Mouse (Mus musculus) liver, embryonic 12.5 days (tissue): Measurements from ENCODE around the gene C1s2. TPM values are rescaled to one million over a fixed set of nuclear protein-coding genes. Genes with fewer than 3 reads are reported as not detected.
"Not testable (repeated sequence)": the region's sequence is repeated elsewhere in the genome, so short reads cannot be mapped to it uniquely, and the experiment has no call there.

Experiments
- ATAC-seq: fragments of 200-750 bp; cut with Nextera tagmentation; 2 replicates; pipeline ENCODE4 v1.8.0; 2017; ENCODE audit warnings: moderate number of reproducible peaks, mild to moderate bottlenecking, moderate library complexity
- H3K27ac ChIP-seq: fragments of 300-500 bp; sonication (generic); 2 replicates; pipeline ENCODE4 v1.5.1; 2016; ENCODE audit warnings: mild to moderate bottlenecking
- H3K27me3 ChIP-seq: fragments of 300-500 bp; sonication (generic); replicated peaks from 2 replicates; pipeline ENCODE4 v1.6.1; 2016; ENCODE audit warnings: mild to moderate bottlenecking, moderate library complexity
- H3K36me3 ChIP-seq: fragments of 300-500 bp; sonication (generic); 2 replicates; pipeline ENCODE4 v1.6.1; 2016; ENCODE audit warnings: mild to moderate bottlenecking, moderate library complexity
- H3K4me1 ChIP-seq: fragments of 300-500 bp; sonication (generic); 2 replicates; pipeline ENCODE4 v1.6.1; 2016
- H3K4me2 ChIP-seq: fragments of 300-500 bp; sonication (generic); 2 replicates; pipeline ENCODE4 v1.6.1; 2016; ENCODE audit warnings: mild to moderate bottlenecking, moderate library complexity
- H3K4me3 ChIP-seq: fragments of 300-500 bp; sonication (generic); 2 replicates; pipeline ENCODE4 v1.5.1; 2016; ENCODE audit warnings: mild to moderate bottlenecking, moderate library complexity
- H3K9ac ChIP-seq: fragments of 300-500 bp; sonication (generic); 2 replicates; pipeline ENCODE4 v1.6.1; 2016; ENCODE audit warnings: mild to moderate bottlenecking, moderate library complexity
- H3K9me3 ChIP-seq: fragments of 300-500 bp; sonication (generic); replicated peaks from 2 replicates; pipeline ENCODE4 v1.6.1; 2016; ENCODE audit warnings: mild to moderate bottlenecking, moderate library complexity
- WGBS: fragments of 180-500 bp; shearing (Covaris S2); methylation state at CpG from one replicate; pipeline ENCODE4 v1.1.7; 2016; ENCODE audit not compliant: insufficient replicate concordance; 5-methylcytosine and 5-hydroxymethylcytosine counted together
- polyA plus RNA-seq: library from polyadenylated mRNA; unstranded; fragments of >200 nt; fragmentation: Nextera tagmentation; extraction: Ambion mirVana; gene quantifications from 2 replicates; pipeline ENCODE4 v1.2.1, GENCODE M21; 2016

Gene C1s2
- polyA plus RNA-seq, result not detected in 2 replicates

DNA sequence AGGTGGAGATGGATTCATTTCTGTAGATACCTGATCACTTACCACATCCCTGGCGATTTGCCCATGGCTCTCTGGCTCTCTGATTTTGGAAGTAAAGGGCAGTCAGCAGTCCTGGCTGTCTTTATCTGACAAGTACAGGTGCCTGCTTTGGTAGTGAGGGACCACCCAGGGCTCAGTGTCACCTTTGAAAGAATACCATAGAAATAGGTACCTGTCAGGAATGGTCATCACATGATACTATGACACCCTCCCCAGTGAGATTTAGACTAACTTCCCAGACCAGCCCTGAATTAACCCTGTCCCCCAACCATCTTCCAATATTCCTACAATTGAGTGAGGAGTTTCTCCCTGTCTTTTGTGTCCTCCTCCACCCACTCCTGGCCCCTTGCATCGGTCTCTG is at the start of gene C1s2:
Gene C1s2, minus strand, starts transcription at position 101 of the 400 bp plus-strand sequence.
- H3K27ac ChIP-seq, H3K9me3 ChIP-seq, H3K9ac ChIP-seq, ATAC-seq, H3K4me3 ChIP-seq, H3K27me3 ChIP-seq, H3K36me3 ChIP-seq, H3K4me2 ChIP-seq, H3K4me1 ChIP-seq: not testable (repeated sequence)
- whole genome bisulfite sequencing, result 55% methylated on average over 2 of the region's 2 CpGs

DNA sequence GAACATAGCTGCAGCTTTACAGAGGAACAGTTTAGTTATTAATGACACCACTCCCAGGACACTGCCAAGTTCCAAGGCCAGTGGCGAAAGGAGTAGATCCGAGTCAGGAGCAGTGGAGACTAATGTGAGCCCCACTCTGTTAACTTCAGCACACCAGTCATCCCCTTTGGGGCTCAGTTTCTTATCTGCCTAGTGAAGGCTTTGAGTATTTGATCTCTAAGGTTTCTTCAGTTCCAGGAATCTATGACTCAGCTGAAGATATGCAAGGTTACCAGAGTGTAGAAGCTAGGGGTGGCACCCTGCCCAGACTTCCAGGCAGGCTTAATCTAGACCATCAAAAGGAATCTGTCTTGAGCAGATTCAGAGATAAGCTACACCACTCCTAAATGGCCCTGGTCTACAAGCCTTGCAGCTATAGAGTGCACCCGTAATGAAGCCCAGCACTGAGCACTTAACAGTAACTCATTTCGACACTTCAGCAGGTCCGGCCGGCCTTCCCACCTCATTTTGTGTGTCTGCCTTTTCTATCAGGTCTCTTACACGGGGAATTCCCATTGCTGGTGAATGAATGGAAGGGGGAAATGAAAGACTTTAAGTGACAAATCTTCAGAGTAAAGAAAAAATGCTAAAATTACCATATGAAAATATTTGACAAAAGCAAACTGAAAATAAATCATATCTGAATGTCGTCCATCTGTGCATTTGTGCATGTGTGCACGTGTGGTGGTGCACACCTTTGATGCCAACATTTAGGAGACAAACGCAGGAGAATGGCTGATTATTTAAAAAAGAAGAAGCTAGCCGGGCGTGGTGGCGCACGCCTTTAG is 47.9 kb upstream of the C1s2 start:
- 61% methylated on average over 14 of the region's 14 CpGs for WGBS
- Histone ChIP-seq H3K9me3 (no peaks in the 10 kb centered on the region), H3K4me1 (peaks cover 73% of the 10 kb centered on the region), H3K9ac (0 out of 2 replicates have a peak overlapping the region, but pooled peaks have one; percentile 32), H3K27me3 (no peaks in the 10 kb centered on the region), H3K4me3 (peak overlapping the region; percentile 8; the same call in 1 of the 2 replicates), H3K4me2 (peak overlapping the region; percentile 51), H3K27ac (peak overlapping the region; percentile 73), H3K36me3 (peaks cover 22% of the 10 kb centered on the region)
- peak; percentile 90 for ATAC-seq

DNA sequence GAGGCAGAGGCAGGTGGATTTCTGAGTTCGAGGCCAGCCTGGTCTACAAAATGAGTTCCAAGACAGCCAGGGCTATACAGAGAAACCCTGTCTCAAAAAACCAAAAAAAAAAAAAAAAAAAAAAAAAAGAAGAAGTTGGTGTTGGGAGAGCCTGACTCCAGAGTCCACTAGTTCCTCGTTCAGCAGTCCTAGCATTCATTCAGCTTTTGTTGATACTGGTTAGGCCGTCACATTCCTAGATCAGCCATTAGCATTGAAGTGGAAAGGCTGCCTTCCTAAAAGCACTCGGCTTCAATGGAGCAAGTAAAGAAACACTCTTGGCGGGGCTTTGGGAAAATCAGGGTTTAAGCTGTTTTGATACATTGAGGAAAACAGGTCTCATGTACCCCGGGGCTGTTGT is 46.4 kb upstream of the C1s2 start:
- not testable (repeated sequence) for ATAC-seq, H3K27ac ChIP-seq, H3K9me3 ChIP-seq

DNA sequence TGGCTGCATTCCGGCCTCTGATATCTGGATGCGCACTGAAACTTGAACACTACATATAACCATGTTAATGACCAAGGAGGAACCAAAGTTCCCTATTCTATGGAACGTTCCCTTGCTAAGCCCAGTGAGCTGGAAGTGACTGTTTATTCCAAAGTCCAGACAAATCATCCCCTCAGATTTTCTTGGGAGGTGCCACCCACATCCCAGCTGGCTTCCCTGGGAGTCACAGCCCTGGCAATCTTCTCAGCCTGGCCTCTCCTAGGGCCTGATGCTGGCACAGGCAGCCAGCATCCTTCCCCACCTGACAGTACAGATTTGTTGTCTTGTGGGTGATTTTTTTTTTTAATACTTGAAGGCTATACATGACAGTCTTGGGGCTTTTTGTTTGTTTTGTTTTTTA is 43.6 kb upstream of the C1s2 start:
- no peak for ATAC-seq
- Histone ChIP-seq H3K27me3 (no peaks in the 10 kb centered on the region), H3K9me3 (no peaks in the 10 kb centered on the region), H3K36me3 (peaks cover 27% of the 10 kb centered on the region), H3K4me2 (no peak overlapping the region), H3K4me3 (no peak overlapping the region), H3K4me1 (peaks cover 59% of the 10 kb centered on the region), H3K27ac (no peak overlapping the region), H3K9ac (no peak overlapping the region)
- 89% methylated on average over 3 of the region's 3 CpGs for WGBS

More for the DNA sequence above, 46.4 kb upstream of the C1s2 start:
- not testable (repeated sequence) for H3K4me2 ChIP-seq, H3K9ac ChIP-seq, H3K4me3 ChIP-seq, H3K27me3 ChIP-seq
- peaks cover 21% of the 10 kb centered on the region for H3K36me3 ChIP-seq
- H3K4me1 ChIP-seq, result peaks cover 75% of the 10 kb centered on the region
- 65% methylated on average over 6 of the region's 6 CpGs for WGBS

DNA sequence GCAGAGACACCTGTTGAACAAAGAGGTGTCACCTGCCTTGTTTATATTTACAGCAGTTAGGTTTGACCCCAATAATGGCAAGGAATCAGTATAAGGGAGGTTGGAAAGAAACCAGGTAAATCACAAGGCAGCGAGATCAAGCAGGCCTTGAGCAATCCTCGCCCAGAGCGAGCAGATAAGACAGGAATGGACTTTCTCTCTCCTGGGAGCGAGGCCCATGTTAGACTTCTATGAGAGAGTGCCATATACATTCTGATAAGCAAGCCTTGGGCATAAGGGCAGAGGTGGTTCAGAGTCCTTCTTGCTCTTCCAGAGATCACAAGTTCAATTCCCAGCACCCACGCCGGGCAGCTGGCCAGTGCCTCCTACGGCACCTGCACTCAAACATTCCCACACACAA is 42.9 kb upstream of the C1s2 start:
- no peaks in the 10 kb centered on the region for H3K9me3 ChIP-seq
- H3K36me3 ChIP-seq, result peaks cover 34% of the 10 kb centered on the region
- H3K4me1 ChIP-seq, result peaks cover 59% of the 10 kb centered on the region
- no peak overlapping the region for H3K27ac ChIP-seq
- no peak overlapping the region for H3K4me2 ChIP-seq
- WGBS, result 84% methylated on average over 7 of the region's 7 CpGs
- no peak for ATAC-seq
- no peak overlapping the region for H3K9ac ChIP-seq
- no peak overlapping the region for H3K4me3 ChIP-seq
- no peaks in the 10 kb centered on the region for H3K27me3 ChIP-seq

- H3K9me3 ChIP-seq, result no peaks in the 10 kb centered on the region
- peaks cover 43% of the 10 kb centered on the region for H3K36me3 ChIP-seq
- peaks cover 56% of the 10 kb centered on the region for H3K4me1 ChIP-seq
- H3K4me2 ChIP-seq, result no peak overlapping the region
- H3K27ac ChIP-seq, result no peak overlapping the region
- H3K9ac ChIP-seq, result no peak overlapping the region
- 72% methylated on average over 6 of the region's 6 CpGs for WGBS
- H3K27me3 ChIP-seq, result no peaks in the 10 kb centered on the region
- ATAC-seq, result no peak
- H3K4me3 ChIP-seq, result no peak overlapping the region
These were observed 40.3 kb upstream of the C1s2 start for GRCm38 (mm10) chr6:124676171-124676570.

GRCm38 (mm10) chr6:124674591-124674990 is 38.7 kb upstream of the C1s2 start:
- Histone ChIP-seq H3K27ac (no peak overlapping the region), H3K36me3 (peaks cover 48% of the 10 kb centered on the region), H3K4me2 (no peak overlapping the region), H3K4me3 (no peak overlapping the region), H3K9ac (no peak overlapping the region), H3K4me1 (peaks cover 56% of the 10 kb centered on the region), H3K27me3 (no peaks in the 10 kb centered on the region), H3K9me3 (no peaks in the 10 kb centered on the region)
- 86% methylated on average over 7 of the region's 7 CpGs for WGBS
- no peak for ATAC-seq

GRCm38 (mm10) chr6:124673619-124674018 is 37.7 kb upstream of the C1s2 start:
- no peaks in the 10 kb centered on the region for H3K27me3 ChIP-seq
- WGBS, result 87% methylated on average over 9 of the region's 9 CpGs
- no peak overlapping the region for H3K4me3 ChIP-seq
- H3K4me2 ChIP-seq, result no peak overlapping the region
- peaks cover 64% of the 10 kb centered on the region for H3K4me1 ChIP-seq
- H3K36me3 ChIP-seq, result peaks cover 48% of the 10 kb centered on the region
- no peak overlapping the region for H3K27ac ChIP-seq
- H3K9ac ChIP-seq, result no peak overlapping the region; the same call in 1 of the 2 replicates
- H3K9me3 ChIP-seq, result no peaks in the 10 kb centered on the region
- no peak for ATAC-seq

DNA sequence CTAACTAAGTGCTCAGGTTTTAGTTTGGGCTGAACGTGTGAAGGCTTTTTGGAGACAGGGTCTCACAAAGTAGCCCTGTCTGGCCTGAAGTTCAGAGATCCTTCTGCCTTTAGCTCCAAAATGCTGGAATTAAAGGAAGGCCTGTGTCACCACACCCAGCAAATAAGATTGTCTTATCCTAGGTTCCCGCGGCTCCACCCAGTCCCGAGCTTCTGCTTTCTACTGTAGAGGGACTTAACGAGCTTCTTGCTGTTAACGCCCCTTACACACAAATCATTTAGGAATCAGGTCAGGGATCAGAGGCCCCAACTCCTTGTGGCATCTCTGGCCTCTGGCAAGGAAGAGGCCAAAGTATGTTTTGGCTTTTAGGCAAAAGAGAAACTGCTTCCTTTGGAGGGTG is 36.2 kb upstream of the C1s2 start:
- H3K9me3 ChIP-seq, result no peaks in the 10 kb centered on the region
- H3K27ac ChIP-seq, result no peak overlapping the region
- H3K9ac ChIP-seq, result no peak overlapping the region
- ATAC-seq, result no peak
- H3K4me2 ChIP-seq, result peak overlapping the region; percentile 19; the same call in 1 of the 2 replicates
- WGBS, result 36% methylated on average over 6 of the region's 6 CpGs
- peaks cover 55% of the 10 kb centered on the region for H3K4me1 ChIP-seq
- H3K36me3 ChIP-seq, result peaks cover 61% of the 10 kb centered on the region
- H3K4me3 ChIP-seq, result no peak overlapping the region
- H3K27me3 ChIP-seq, result no peaks in the 10 kb centered on the region

- Histone ChIP-seq H3K4me3 (no peak overlapping the region), H3K4me2 (no peak overlapping the region), H3K4me1 (peaks cover 52% of the 10 kb centered on the region), H3K9ac (no peak overlapping the region), H3K9me3 (no peaks in the 10 kb centered on the region), H3K36me3 (peaks cover 69% of the 10 kb centered on the region), H3K27ac (no peak overlapping the region), H3K27me3 (no peaks in the 10 kb centered on the region)
- 81% methylated on average over 7 of the region's 7 CpGs for WGBS
- ATAC-seq, result no peak
These were observed 34.5 kb upstream of the C1s2 start for GRCm38 (mm10) chr6:124670281-124670900.

- ATAC-seq, result no peak
- Histone ChIP-seq H3K9me3 (no peaks in the 10 kb centered on the region), H3K9ac (no peak overlapping the region), H3K27ac (no peak overlapping the region), H3K4me2 (no peak overlapping the region), H3K4me3 (no peak overlapping the region), H3K4me1 (peaks cover 60% of the 10 kb centered on the region), H3K27me3 (no peaks in the 10 kb centered on the region), H3K36me3 (peaks cover 61% of the 10 kb centered on the region)
- WGBS, result 72% methylated on average over 11 of the region's 11 CpGs
These were observed 33.5 kb upstream of the C1s2 start for GRCm38 (mm10) chr6:124669234-124669859.

DNA sequence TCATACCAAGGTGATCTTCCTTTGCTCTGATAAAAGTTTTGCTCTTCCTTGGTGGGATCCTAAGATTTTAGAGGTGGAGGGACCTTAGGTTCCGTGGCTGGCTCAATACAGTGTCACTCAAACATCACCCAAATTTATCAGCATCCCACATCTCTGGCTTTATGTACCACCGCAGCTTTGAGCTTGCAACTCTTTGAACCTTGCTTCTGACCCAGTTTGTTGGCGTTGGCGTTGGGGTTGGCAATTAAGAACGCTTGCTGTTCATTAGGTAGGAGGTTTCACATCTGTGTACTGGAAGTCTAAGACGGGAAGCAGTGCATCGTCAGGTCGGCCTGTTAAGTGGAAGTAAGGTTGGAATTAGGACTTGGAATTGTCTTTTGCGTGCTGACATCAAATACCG is 29.1 kb upstream of the C1s2 start:
- Histone ChIP-seq H3K27me3 (no peaks in the 10 kb centered on the region), H3K4me3 (peak overlapping the region; percentile 91), H3K4me2 (peak overlapping the region; percentile 89), H3K9me3 (no peaks in the 10 kb centered on the region), H3K9ac (no peak overlapping the region), H3K4me1 (peaks cover 54% of the 10 kb centered on the region), H3K36me3 (peaks cover 34% of the 10 kb centered on the region), H3K27ac (no peak overlapping the region)
- no peak for ATAC-seq
- WGBS, result 90% methylated on average over 10 of the region's 10 CpGs
